Mouse (Mus musculus) ovary, adult 18-20 months (tissue): Measurements from ENCODE around the gene Rcan3.

Source experiments
- DNase-seq: peaks from one replicate; pipeline ENCODE4 v3.0.0; 2022; ENCODE audit warnings: low spot score, mixed read lengths

Gene Rcan3

GRCm38 (mm10) chr4:135433443-135434394, at the start of gene Rcan3:
Rcan3 (minus strand) TSS chr4:135433853.
- DNase-seq = peak; percentile 49

GRCm38 (mm10) chr4:135480370-135480769, 46.7 kb upstream of the Rcan3 start:
- no peak for DNase-seq

GRCm38 (mm10) chr4:135477851-135478250, 44.2 kb upstream of the Rcan3 start:
- DNase-seq = no peak

GRCm38 (mm10) chr4:135463406-135463805, 29.8 kb upstream of the Rcan3 start:
- DNase-seq = no peak

GRCm38 (mm10) chr4:135453572-135453971, 19.9 kb upstream of the Rcan3 start:
- no peak for DNase-seq

GRCm38 (mm10) chr4:135453164-135453563, 19.5 kb upstream of the Rcan3 start:
- no peak for DNase-seq

GRCm38 (mm10) chr4:135451360-135452015, 17.8 kb upstream of the Rcan3 start:
- DNase-seq = no peak

- DNase-seq = no peak
Observed at GRCm38 (mm10) chr4:135442473-135442872, 8.8 kb upstream of the Rcan3 start.

GRCm38 (mm10) chr4:135439904-135440522, 6.4 kb upstream of the Rcan3 start:
- DNase-seq = no peak

- DNase-seq = peak; percentile 36
Observed at GRCm38 (mm10) chr4:135439188-135439647, 5.6 kb upstream of the Rcan3 start.

- DNase-seq = no peak
Observed at GRCm38 (mm10) chr4:135437924-135438323, 4.3 kb upstream of the Rcan3 start.

- DNase-seq = no peak
Observed at GRCm38 (mm10) chr4:135436291-135436690, 2.6 kb upstream of the Rcan3 start.

GRCm38 (mm10) chr4:135434395-135434789, 739 bp upstream of the Rcan3 start:
- DNase-seq = no peak

GRCm38 (mm10) chr4:135433086-135433442, 589 bp downstream of the Rcan3 start:
- DNase-seq = no peak

GRCm38 (mm10) chr4:135429990-135430760, 3.5 kb downstream of the Rcan3 start:
- no peak for DNase-seq

GRCm38 (mm10) chr4:135429383-135429782, 4.3 kb downstream of the Rcan3 start:
- DNase-seq = no peak

GRCm38 (mm10) chr4:135426587-135426986, 7.1 kb downstream of the Rcan3 start:
- DNase-seq = no peak

GRCm38 (mm10) chr4:135425625-135426024, 8.0 kb downstream of the Rcan3 start:
- DNase-seq = peak; percentile 39

GRCm38 (mm10) chr4:135420961-135421360, 12.7 kb downstream of the Rcan3 start:
- no peak for DNase-seq

GRCm38 (mm10) chr4:135420416-135420815, 13.2 kb downstream of the Rcan3 start:
- no peak for DNase-seq

GRCm38 (mm10) chr4:135419996-135420395, 13.7 kb downstream of the Rcan3 start:
- no peak for DNase-seq

GRCm38 (mm10) chr4:135416367-135416766, 17.3 kb downstream of the Rcan3 start:
- DNase-seq = no peak
